Mouse (Mus musculus) right cerebral cortex, postnatal 36 days (tissue): ENCODE results near the gene Ccdc24.
A peak's percentile ranks its signal among the peaks of the same experiment; 100 is the strongest.

Experiments used
- DNase-seq, 2 experiments: peaks; one replicate each; pipeline ENCODE4 v3.0.0; 2022; ENCODE audit warnings: low spot score in 2 of 2, mixed read lengths in 1 of 2

Gene Ccdc24

GRCm38 (mm10) chr4:117829260-117830123, 42.9 kb downstream of the Ccdc24 start:
- DNase-seq = peak in 1 of 2 experiments; percentile 24

GRCm38 (mm10) chr4:117828572-117829145, 43.7 kb downstream of the Ccdc24 start:
- no peak for DNase-seq

- no peak for DNase-seq
Observed at GRCm38 (mm10) chr4:117818032-117818431, 54.3 kb downstream of the Ccdc24 start.

- DNase-seq = no peak
Observed at GRCm38 (mm10) chr4:117816776-117817175, 55.6 kb downstream of the Ccdc24 start.
